Mouse (Mus musculus) hematopoietic stem cell, adult 5-6 weeks (primary cell): Measurements from ENCODE around the gene Gdpd1. TPM values are rescaled to one million over a fixed set of nuclear protein-coding genes. Genes with fewer than 3 reads are reported as not detected.
A peak's percentile ranks its signal among the peaks of the same experiment; 100 is the strongest.

Experiments
- ATAC-seq, 2 experiments: fragments of 125-278 bp in 1 of 2; replicated peaks in 1 of 2; 2 replicates each; pipeline ENCODE4 v1.8.0; 2016 to 2017; ENCODE audit warnings: inconsistent platforms in 2 of 2, mild to moderate bottlenecking in 2 of 2, moderate number of reproducible peaks in 2 of 2, low read depth in 1 of 2, moderate TSS enrichment in 1 of 2; ENCODE audit not compliant: low FRiP score in 2 of 2, poor library complexity in 2 of 2, severe bottlenecking in 2 of 2, insufficient read depth in 1 of 2, low TSS enrichment in 1 of 2
- total RNA-seq: library from RNA; stranded (forward); fragments of 172-1452, 232-1000 nt; gene quantifications from 2 replicates; pipeline ENCODE4 v1.2.3, GENCODE M21; 2017

Gene Gdpd1
- total RNA-seq, 1 experiment from 2014 or later, result 1.3 TPM

DNA sequence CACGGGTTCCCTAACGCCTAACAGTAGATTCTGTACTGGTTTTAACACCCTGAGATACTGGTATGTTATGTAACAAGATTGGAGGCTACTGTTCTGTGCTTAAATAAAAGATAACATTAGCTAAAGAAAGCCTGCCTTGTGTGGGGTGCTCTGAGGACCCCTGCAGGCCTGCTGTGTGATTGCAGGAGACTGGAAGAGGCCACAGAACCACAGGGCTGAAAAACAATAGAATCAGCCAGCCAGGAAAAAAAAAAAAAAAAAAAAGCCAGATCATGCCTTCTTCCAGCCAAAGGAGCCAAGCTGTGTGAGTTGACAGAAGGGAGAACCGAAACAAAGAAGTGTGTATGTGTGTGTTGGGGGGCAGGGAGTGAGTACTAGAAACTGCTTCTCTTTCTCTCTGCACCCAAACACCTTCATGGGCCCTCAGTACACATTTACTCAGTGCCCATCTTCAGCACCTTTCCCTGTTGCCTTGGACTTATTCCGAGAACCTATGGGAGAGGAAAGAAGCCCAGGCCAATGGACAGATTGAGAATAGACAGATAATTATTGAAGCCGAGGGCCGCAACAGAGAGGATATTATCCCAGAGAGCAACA lies 78.1 kb downstream of the Gdpd1 start:
- ATAC-seq, result peak; percentile 66 to 73

DNA sequence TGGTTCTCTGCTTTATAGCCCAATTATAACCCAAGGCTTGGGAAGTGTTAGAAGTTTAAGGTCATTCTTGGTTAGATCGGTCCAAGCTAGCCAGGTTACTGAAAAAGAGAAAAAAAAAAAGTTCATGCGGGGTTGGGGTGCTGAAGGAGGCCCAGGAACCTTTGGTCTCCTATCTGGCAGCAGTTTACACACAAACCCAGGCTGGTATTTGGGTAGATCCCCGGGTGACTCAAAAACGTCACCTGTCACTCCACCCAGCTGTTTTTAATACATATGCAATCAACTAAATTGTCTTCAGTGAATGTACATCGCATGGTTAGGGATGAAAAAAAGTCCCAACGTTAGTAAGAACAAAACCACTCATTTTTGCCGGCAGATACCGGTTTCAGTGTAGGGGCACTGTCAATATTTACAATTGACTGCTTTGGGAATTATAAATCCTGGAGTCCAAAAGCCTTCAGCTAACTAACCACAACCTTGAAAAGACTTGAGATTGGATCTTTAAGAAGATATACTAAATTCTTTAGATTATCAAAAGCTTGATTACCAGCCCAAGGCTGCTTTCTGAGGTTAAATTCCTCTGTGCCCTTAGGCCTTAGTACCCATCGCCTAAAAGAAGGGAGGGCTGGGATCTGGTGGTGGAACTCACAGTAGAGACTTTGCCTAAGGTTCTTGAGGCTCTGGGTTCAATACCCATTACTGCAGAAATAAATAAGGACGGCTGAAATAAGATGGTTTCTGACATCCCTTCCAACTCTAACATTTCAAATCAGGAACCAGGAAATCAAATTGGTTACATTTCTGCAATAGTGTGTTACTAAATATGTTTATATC lies 78.9 kb downstream of the Gdpd1 start:
- ATAC-seq, result no peak

DNA sequence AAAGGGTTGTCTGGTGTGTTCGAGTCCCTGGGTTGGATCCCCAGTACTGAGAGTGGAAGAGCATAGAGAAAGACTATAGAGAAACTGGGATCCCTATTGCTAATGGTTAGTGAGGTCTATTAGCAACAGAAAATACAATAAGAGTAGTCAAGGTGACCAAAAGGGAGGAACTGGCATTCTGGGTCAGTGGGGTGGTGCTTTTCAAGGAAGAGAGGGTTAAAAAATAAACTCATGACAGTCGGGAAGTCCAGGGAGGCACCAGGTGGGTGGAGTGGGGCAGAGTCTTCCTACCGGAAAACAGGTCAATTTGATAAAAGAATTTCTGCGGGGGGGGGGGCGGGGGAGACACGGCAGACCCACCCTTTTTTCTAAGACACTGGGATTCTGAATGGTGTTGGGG lies 79.5 kb downstream of the Gdpd1 start:
- ATAC-seq, result no peak

DNA sequence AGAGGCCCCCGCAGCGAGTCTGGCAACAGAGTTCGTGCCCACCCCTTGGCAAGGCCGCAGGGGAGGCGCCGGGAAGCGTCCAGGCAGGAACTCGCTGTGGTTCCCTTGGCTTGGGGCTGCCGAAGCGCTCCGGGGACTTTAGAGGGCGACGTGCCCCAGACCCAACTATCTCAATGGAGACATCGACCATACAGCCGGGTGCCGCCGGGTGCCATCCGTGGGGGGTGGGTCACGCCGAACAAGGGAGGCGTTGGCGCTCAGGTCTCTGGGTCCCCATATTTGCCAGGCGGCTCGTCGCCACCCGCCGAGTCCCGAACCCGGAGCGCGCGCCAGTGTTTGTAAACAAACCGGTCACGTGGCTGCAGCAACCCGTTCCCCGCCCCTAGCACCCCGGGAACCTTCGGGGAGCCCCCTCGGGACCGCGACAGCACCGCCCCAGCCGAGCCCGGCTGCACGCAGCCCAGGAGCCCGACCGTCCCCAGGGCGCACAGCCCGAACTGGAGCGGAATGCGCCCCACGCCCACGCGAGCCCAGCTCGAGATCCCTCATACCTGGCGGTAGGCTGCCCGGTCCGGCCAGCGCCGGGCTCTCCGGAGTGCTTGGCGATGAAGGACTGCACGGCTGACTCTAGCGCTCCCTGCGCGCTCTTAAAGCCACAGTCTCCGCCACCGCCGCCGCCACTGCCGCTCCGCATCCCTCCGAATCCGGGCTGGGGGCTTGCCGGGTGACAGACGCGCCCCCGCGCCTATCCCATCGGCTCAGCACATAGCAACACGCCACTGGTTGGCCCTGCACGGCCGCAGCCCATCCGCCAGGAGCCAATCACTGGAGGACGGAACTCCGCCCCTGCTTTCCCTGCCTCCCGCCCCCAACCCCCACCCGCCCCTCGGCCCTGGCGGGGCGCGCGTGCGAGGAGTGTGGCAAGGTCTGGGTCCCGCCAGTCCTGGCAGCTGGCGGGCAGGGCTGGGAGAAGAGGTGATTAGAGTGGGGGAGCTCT lies 80.5 kb downstream of the Gdpd1 start, which contains the start of gene Ypel2:
Ypel2 (minus strand) TSS at position 667 of the 997 bp plus-strand sequence.
- peak; percentile 88 to 92 for ATAC-seq

DNA sequence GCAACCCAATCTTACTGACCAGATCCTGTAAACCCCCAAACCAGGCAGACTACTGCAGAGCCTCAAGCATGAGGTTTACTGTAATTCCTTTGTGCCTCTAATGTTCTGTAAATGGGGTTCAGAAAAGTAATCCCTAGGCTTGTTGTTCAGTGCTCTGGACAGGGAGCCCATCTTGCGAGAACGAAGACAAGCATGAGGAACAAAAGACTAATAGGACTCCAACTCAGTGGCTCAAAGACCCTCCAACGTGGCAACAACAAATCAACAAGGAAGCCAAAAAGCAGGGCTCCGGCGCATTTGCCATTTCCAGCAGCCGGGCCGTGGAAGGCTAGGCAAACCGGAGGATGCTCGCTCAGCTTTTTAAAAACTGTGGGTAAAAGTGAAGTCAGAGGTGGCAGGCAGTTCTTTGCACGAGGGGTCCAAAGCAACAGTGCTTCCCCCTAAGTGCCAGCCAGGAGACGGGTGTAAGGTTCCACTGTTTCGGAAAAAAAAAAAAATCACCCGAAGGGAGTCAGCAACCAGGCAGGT lies 81.3 kb downstream of the Gdpd1 start:
- no peak for ATAC-seq

DNA sequence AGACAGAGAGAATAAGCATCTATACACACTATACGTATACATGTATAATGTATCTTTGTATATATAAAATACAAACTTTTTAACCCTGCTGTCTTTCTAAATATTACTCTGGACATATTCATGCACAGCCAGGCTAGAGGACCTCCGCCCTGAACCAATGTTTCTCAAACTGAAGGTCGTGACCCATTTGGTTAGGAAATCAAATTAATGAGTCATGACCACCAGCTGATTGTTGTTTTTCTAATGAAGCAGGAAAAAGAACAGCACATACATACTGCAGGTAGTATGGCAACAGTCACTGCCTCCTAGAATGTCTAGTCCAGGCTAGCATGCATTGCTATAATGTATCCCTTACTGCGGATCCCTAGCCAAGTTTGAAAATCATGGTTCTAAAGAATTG lies 82.6 kb downstream of the Gdpd1 start:
- no peak for ATAC-seq

DNA sequence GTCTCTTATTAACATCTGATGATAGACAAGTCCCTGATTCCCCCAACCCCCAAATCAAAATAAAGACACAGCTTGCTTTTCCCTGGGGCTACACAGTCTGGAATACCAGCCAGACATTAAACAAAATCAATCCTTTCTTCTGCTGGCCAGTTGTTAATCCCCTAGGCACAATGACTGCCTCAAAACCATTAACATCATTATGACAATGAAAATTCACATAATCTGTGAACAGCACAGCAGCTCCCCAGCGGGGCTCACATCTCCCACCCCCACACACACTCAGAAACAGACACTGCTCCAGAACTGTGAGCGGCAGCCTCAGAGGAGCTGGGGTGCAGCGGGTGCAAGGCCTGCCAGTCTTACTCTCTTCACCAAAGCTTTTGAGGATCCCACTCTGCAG lies 83.6 kb downstream of the Gdpd1 start:
- no peak for ATAC-seq

DNA sequence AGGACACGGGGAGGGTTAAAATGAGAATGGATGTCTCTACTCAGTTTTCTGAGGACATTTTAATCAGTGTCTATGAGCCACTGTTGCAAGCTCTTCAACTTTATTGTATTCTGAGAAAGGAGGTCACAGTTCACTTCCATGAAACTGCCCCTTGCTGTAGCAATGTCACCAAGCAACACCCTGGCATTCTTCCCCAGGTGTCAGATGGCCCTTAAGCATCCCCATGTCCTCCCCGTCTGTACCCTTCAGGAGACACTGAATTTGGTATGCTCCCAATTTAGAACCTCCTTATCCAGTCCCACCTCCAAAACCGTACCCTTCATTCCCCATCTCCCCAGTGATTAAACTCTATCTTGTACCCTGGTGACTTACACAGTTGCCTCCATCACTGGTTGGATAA lies 88.9 kb downstream of the Gdpd1 start:
- ATAC-seq, result no peak

Other genes with a start within 250 kb of the Gdpd1 start
- 5.4 and 5.5 TPM in 2 replicates for gene Ypel2, start 80.4 kb downstream of the Gdpd1 start, total RNA-seq
- 17.6 and 19.5 TPM in 2 replicates for gene Smg8, start 12.7 kb upstream of the Gdpd1 start, total RNA-seq
- 11.0 and 11.1 TPM in 2 replicates for gene Prr11, start 34.6 kb upstream of the Gdpd1 start, total RNA-seq
- gene Ska2, start 35.2 kb upstream of the Gdpd1 start, total RNA-seq, result 42.4 and 47.5 TPM in 2 replicates
- gene Trim37, start 53.0 kb upstream of the Gdpd1 start, total RNA-seq, result 64.2 and 74.6 TPM in 2 replicates